21 mouse cellular contexts compared by ENCODE assay signal in the genomic region with DNA sequence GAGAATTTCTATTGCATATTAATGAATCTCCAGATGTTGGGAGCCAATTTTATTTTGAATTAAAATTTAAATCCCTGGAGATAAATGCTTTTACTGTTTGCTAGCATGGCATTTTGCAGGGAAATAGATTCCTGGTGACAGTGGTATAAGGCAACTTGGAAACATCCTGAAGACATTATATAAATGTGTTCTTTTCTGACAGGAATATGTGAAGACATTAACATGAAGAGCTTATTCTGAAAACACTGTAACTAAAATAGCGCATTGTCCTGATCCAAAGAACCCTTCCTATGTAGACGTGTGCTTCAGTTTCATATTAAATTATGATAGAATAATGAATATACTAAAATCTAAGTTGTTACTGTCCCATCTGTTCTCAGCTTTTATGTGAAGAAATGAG.
"Had no signal": no experiment of that assay in that cellular context is flagged by ENCODE, and none has a peak within 500 bp of the region (broad histone marks: within the 10 kb centered on the region; RNA-seq: fewer than 3 reads in every experiment).

No protein-coding gene starts in this region.

- DNase-seq: cerebellum, adult 8-10 months; cerebellum, adult 9-10 months; cerebellum, adult 9-11 months; cerebellum, postnatal 10 days; cerebellum, postnatal 14 days; cerebellum, postnatal 25 days; cerebellum, postnatal 36 days; embryo, embryonic 11 days; forebrain, postnatal 0 days; gastrocnemius, adult 2 months; gastrocnemius, postnatal 10 days; gastrocnemius, postnatal 14 days; gastrocnemius, postnatal 25 days; gastrocnemius, postnatal 36 days; heart, adult 11 months; heart, adult 18-20 months; heart, adult 2 months had no signal

- ATAC-seq: forebrain, embryonic 13.5 days; forebrain, embryonic 14.5 days; forebrain, embryonic 15.5 days; forebrain, embryonic 16.5 days; forebrain, postnatal 0 days had no signal
